Mouse (Mus musculus) ES-Bruce4 (cell line): Measurements from ENCODE around the gene Tex261. TPM values are rescaled to one million over a fixed set of nuclear protein-coding genes. Genes with fewer than 3 reads are reported as not detected.

Source experiments
- H3K27ac ChIP-seq: 2 replicates; pipeline ENCODE4 v1.5.1; 2012; ENCODE audit warnings: low read length, inconsistent platforms; ENCODE audit not compliant: insufficient read depth
- H3K27me3 ChIP-seq: 2 replicates; pipeline ENCODE4 v1.6.1; 2012; ENCODE audit warnings: mild to moderate bottlenecking, low read length, inconsistent platforms; ENCODE audit not compliant: control insufficient read depth, poor library complexity, insufficient read depth, severe bottlenecking
- H3K36me3 ChIP-seq: 2 replicates; pipeline ENCODE4 v1.6.1; 2012; ENCODE audit warnings: inconsistent platforms, mild to moderate bottlenecking, low read length, moderate library complexity; ENCODE audit not compliant: control insufficient read depth, poor library complexity, insufficient read depth, severe bottlenecking
- H3K4me1 ChIP-seq: one replicate; pipeline ENCODE4 v1.8.1; 2011; ENCODE audit warnings: low read length; ENCODE audit not compliant: control insufficient read depth, insufficient read depth
- H3K4me3 ChIP-seq: 2 replicates; pipeline ENCODE4 v1.5.1; 2011; ENCODE audit warnings: low read depth, mild to moderate bottlenecking, low read length
- H3K9ac ChIP-seq: 2 replicates; pipeline ENCODE4 v1.6.1; 2012; ENCODE audit warnings: low read depth, mild to moderate bottlenecking, inconsistent platforms; ENCODE audit not compliant: poor library complexity, severe bottlenecking
- H3K9me3 ChIP-seq: replicated peaks from 2 replicates; pipeline ENCODE4 v1.6.1; 2012; ENCODE audit warnings: mild to moderate bottlenecking, low read length, inconsistent platforms; ENCODE audit not compliant: control insufficient read depth, poor library complexity, insufficient read depth, severe bottlenecking
- CTCF ChIP-seq: IDR thresholded peaks from one replicate; pipeline ENCODE4 v1.8.1; 2011; ENCODE audit warnings: low read depth, low read length
- EP300 ChIP-seq: IDR thresholded peaks from 2 replicates; pipeline ENCODE4 v1.6.1; 2011; ENCODE audit warnings: low read depth, low read length; ENCODE audit not compliant: insufficient read depth
- POLR2A ChIP-seq: IDR thresholded peaks from one replicate; pipeline ENCODE4 v1.8.1; 2011; ENCODE audit warnings: low read length; ENCODE audit not compliant: insufficient read depth
- polyA plus RNA-seq: library from polyadenylated mRNA; stranded (reverse); fragments of >200 nt; gene quantifications from 2 replicates; pipeline ENCODE4 v1.2.4, GENCODE M21; 2011; ENCODE audit warnings: low read depth; ENCODE audit not compliant: missing spikeins, insufficient read depth, insufficient read length

Gene Tex261
- polyA plus RNA-seq, 1 experiment: 28.9 TPM

- Histone ChIP-seq H3K27me3 (no peaks in the 10 kb centered on the region), H3K9me3 (no peaks in the 10 kb centered on the region), H3K4me3 (no peak overlapping the region), H3K4me1 (no peaks in the 10 kb centered on the region), H3K27ac (no peak overlapping the region), H3K36me3 (no peaks in the 10 kb centered on the region), H3K9ac (no peak overlapping the region)
- TF ChIP-seq POLR2A: no peak
- no peak for TF ChIP-seq CTCF
- TF ChIP-seq EP300: no peak
Measured at GRCm38 (mm10) chr6:83722526-83722925, 53.1 kb downstream of the Tex261 start.

Other genes starting within 250 kb of the Tex261 start
- gene Actg2, start 239.5 kb downstream of the Tex261 start, polyA plus RNA-seq: 1.9 and 2.1 TPM in 2 replicates
- gene Stambp, start 203.1 kb downstream of the Tex261 start, polyA plus RNA-seq: 8.9 and 10.8 TPM in 2 replicates
- gene Clec4f, start 119.6 kb downstream of the Tex261 start, polyA plus RNA-seq: not detected in 2 replicates
- gene Cd207, start 98.0 kb downstream of the Tex261 start, polyA plus RNA-seq: not detected in 2 replicates
- not detected in 2 replicates for gene Vax2, start 64.5 kb downstream of the Tex261 start, polyA plus RNA-seq
- gene Atp6v1b1, start 32.8 kb downstream of the Tex261 start, polyA plus RNA-seq: not detected in 2 replicates
- gene Ankrd53, start 13.2 kb downstream of the Tex261 start, polyA plus RNA-seq: not detected in 2 replicates
- gene Nagk, start 19.2 kb upstream of the Tex261 start, polyA plus RNA-seq: 8.4 and 11.8 TPM in 2 replicates
- gene Paip2b, start 55.9 kb upstream of the Tex261 start, polyA plus RNA-seq: 40.9 and 44.2 TPM in 2 replicates
- gene Zfp638, start 91.3 kb upstream of the Tex261 start, polyA plus RNA-seq: 162 and 177 TPM in 2 replicates
- 15.0 and 18.5 TPM in 2 replicates for gene Dysf, start 232.8 kb upstream of the Tex261 start, polyA plus RNA-seq